Mouse (Mus musculus): ENCODE measurements around the gene Irak4. TPM values are rescaled to one million over a fixed set of nuclear protein-coding genes. Genes with fewer than 3 reads are reported as not detected.

The Irak4 gene
- polyA plus RNA-seq, 1 experiment from 2014 or later = 1.8 TPM

DNA sequence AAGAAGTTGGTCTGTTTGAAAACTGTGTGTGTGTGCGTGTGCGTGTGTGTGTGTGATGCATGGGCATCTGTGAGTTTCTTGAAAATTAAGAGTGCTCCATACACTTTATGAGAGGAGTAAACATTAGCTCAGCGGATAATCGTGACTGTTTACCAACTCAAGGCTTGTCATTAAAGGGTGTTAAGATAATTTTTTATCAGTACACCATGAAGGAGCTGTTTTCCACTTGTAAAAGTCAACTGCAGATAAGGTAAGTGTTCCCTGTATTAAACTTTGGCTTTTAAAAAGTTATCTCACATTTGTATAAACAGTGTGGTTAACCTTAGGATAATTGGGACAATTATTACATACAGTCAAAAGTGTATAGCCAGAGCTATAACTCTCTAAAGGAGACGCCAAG is 11.1 kb upstream of the Irak4 start:
- no peak overlapping the region for H3K9ac ChIP-seq
- WGBS = 88% methylated on average over 5 of the region's 5 CpGs
- H3K9me3 ChIP-seq (replicated peaks) = no peaks in the 10 kb centered on the region
- H3K27ac ChIP-seq = no peak overlapping the region
- no peaks in the 10 kb centered on the region for H3K27me3 ChIP-seq
- H3K36me3 ChIP-seq (ENCODE audit: poor library complexity, severe bottlenecking) = no peaks in the 10 kb centered on the region
- H3K4me2 ChIP-seq = no peak overlapping the region
- no peak overlapping the region for H3K4me3 ChIP-seq
- no peak for ATAC-seq
- H3K4me1 ChIP-seq = no peaks in the 10 kb centered on the region

DNA sequence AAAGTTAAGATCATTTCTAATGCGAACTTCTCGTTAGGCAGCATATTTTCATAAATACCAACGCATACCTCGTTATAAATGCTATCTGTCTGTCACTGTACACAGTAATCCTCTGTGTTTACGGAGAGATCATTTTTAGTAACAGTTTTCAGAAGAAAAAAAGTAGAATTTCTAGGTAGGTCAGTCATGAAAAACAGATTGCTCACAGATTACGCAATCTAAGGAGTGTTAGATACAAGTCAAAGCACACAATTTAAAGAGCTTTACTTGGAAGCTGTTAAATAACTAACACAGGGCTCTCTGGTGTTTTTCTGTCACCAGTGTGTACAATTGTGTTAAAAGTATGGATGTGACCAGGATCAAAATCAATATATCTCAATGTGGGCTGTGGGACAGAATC is 10.5 kb upstream of the Irak4 start:
- 75% methylated on average over 6 of the region's 6 CpGs for WGBS

DNA sequence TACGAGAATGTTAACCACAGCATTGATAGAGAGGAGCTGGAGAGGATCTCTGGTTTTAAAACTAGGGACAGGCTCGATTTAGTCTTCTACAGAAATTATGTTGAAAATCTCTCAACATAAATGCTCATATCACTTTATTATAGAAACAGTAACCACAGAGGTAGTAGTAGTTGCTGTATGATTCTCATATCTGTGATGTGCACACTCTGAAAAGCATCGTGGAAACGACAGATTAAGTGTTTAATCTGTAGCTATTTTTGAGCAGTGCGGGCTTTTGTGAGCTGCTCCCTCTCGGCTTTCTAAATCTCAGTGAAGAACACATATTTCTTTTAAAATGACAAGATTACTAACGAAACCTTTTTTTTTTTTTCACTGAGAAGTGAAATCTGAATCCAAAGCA is 7.9 kb upstream of the Irak4 start:
- no peak overlapping the region for H3K4me2 ChIP-seq
- no peaks in the 10 kb centered on the region for H3K27me3 ChIP-seq
- H3K9me3 ChIP-seq (replicated peaks) = no peaks in the 10 kb centered on the region
- no peak for ATAC-seq
- no peak overlapping the region for H3K9ac ChIP-seq
- WGBS = 92% methylated on average over 7 of the region's 7 CpGs
- no peak overlapping the region for H3K4me3 ChIP-seq
- H3K27ac ChIP-seq = no peak overlapping the region
- no peaks in the 10 kb centered on the region for H3K36me3 ChIP-seq (ENCODE audit: poor library complexity, severe bottlenecking)
- H3K4me1 ChIP-seq = no peaks in the 10 kb centered on the region

More for the DNA sequence above, 10.5 kb upstream of the Irak4 start:
- ATAC-seq = no peak
- H3K9me3 ChIP-seq (replicated peaks) = no peaks in the 10 kb centered on the region
- no peak overlapping the region for H3K4me2 ChIP-seq
- H3K9ac ChIP-seq = no peak overlapping the region
- no peaks in the 10 kb centered on the region for H3K4me1 ChIP-seq
- H3K27me3 ChIP-seq = no peaks in the 10 kb centered on the region
- H3K36me3 ChIP-seq (ENCODE audit: poor library complexity, severe bottlenecking) = no peaks in the 10 kb centered on the region
- no peak overlapping the region for H3K4me3 ChIP-seq
- H3K27ac ChIP-seq = no peak overlapping the region

DNA sequence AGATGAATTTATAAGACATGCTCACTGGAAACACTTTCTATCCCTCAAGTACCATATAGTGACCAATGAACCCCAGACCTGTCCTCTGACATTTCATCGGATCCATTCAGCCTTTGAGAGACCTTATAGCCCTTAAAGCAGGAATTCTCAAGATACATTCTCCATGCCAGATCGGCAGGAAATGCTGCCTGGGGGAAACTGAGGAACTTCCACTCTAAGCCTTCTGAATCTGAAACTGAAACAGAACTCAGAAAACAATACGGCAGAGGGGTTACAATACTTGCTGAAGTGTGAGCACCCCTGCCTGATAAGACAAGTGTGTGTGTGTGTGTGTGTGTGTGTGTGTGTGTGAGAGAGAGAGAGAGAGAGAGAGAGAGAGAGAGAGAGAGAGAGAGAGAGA is 4.1 kb upstream of the Irak4 start:
- WGBS = 91% methylated on average over 3 of the region's 3 CpGs
- peaks cover 7% of the 10 kb centered on the region for H3K4me1 ChIP-seq

DNA sequence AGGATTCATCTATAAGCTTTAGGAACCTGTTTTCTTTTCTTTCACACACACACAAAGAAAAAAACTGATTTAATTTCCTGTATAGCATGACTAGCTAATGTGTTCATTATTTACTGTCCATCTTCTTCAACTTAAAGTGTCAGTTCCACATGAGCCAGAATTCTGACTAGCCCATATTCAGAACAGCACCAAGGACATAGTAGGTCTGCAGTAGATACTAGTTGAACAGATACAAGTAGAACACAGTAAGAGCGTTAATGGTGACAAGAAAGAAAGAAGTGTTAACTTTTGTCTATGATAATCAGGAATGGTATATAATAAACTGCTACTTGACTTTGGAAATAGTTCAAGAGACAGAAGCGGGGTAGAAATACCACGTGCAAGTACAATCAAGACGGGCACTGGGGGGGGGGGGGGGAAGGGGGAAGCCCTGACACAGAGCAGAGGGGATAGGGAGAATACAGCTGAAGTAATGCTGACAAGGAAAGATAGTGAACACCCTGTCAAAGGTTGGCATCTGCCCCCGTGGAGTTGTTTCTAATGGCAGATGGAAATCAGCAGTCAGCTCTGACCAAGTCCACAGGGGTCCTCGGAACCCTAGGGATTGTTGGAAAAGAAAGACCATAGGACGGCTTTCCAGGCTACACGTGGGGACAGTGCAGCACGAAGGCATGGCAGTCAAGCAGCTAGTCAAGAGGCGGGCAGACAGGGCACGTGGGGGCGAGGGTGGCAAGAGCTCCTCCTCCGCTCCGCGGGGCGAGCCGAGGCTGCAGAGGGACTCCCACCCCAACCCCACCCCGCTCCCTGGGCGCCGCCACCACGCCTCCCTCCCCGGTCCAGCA is 655 bp upstream of the Irak4 start:
- Histone ChIP-seq H3K27me3 (no peaks in the 10 kb centered on the region), H3K36me3 (ENCODE audit: poor library complexity, severe bottlenecking) (no peaks in the 10 kb centered on the region), H3K4me3 (peak overlapping the region; percentile 80), H3K27ac (no peak overlapping the region), H3K4me1 (peaks cover 7% of the 10 kb centered on the region), H3K9ac (peak overlapping the region; percentile 73), H3K9me3 (replicated peaks) (no peaks in the 10 kb centered on the region), H3K4me2 (peak overlapping the region; percentile 71)
- WGBS = 9% methylated on average over 21 of the region's 22 CpGs
- ATAC-seq = peak; percentile 92

More for the DNA sequence above, 4.1 kb upstream of the Irak4 start:
- no peak for ATAC-seq
- H3K27ac ChIP-seq = no peak overlapping the region
- no peak overlapping the region for H3K4me3 ChIP-seq
- H3K4me2 ChIP-seq = no peak overlapping the region
- H3K9me3 ChIP-seq (replicated peaks) = no peaks in the 10 kb centered on the region
- H3K36me3 ChIP-seq (ENCODE audit: poor library complexity, severe bottlenecking) = no peaks in the 10 kb centered on the region
- no peaks in the 10 kb centered on the region for H3K27me3 ChIP-seq
- H3K9ac ChIP-seq = no peak overlapping the region

DNA sequence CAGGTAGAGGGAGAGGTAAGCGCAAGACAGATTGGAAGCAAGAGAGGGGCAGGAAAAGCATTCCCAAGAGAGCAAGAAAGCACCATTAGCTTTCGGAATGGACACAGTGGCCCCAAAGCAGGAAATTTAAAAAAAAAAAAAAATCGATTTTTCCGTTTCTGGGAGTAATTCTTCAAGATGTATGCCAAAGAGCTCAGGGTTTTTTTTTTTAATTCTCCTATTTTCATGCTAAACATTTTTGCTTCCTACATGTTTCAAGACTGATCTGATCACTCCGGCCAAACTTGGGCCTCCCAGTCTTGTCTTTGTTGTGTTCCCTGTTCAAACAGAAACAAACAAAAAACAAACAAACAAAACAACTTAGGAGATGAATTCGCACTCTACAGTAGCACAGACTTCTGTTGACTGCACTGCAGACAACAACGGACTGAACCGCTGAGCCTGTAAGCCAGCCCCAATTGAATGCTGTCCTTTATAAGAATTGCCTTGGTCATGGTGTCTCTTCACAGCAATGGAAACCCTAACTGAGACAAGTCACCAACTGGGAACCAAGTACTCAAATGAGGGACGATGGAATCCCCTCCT is 701 bp downstream of the Irak4 start:
- H3K4me3 ChIP-seq = peak overlapping the region; percentile 80
- no peak for ATAC-seq
- no peaks in the 10 kb centered on the region for H3K27me3 ChIP-seq
- H3K27ac ChIP-seq = no peak overlapping the region
- no peaks in the 10 kb centered on the region for H3K9me3 ChIP-seq (replicated peaks)
- peaks cover 7% of the 10 kb centered on the region for H3K4me1 ChIP-seq
- H3K9ac ChIP-seq = peak overlapping the region; percentile 73
- WGBS = 43% methylated on average over 9 of the region's 9 CpGs
- H3K36me3 ChIP-seq (ENCODE audit: poor library complexity, severe bottlenecking) = no peaks in the 10 kb centered on the region
- peak overlapping the region; percentile 71 for H3K4me2 ChIP-seq

DNA sequence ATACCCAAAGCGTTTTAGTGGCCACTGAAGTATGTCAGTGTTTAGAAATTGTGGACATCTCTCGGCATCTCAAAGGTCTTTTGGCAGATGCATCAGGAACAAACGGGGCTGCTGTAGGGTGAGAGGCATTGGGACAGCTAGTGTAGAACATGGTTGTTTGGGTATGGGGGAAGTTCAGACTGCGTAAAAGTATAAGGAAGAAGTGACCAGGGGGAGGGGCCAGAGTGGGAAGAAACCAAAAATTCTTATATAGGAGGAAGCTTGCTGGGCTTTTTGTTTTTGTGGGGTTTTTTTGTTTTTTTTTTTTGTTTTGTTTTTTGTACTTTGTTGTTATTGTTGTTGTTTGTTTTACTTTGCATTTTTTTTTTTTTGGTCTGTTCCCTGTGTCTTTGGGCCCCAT is 1.4 kb downstream of the Irak4 start:
- no peak for ATAC-seq
- Histone ChIP-seq H3K4me1 (peaks cover 7% of the 10 kb centered on the region), H3K9me3 (replicated peaks) (0 out of 2 replicates have a peak, but pooled peaks cover 4% of the 10 kb centered on the region), H3K4me3 (no peak overlapping the region), H3K9ac (no peak overlapping the region), H3K4me2 (no peak overlapping the region), H3K36me3 (ENCODE audit: poor library complexity, severe bottlenecking) (no peaks in the 10 kb centered on the region), H3K27me3 (no peaks in the 10 kb centered on the region), H3K27ac (no peak overlapping the region)
- WGBS = 87% methylated on average over 4 of the region's 4 CpGs

DNA sequence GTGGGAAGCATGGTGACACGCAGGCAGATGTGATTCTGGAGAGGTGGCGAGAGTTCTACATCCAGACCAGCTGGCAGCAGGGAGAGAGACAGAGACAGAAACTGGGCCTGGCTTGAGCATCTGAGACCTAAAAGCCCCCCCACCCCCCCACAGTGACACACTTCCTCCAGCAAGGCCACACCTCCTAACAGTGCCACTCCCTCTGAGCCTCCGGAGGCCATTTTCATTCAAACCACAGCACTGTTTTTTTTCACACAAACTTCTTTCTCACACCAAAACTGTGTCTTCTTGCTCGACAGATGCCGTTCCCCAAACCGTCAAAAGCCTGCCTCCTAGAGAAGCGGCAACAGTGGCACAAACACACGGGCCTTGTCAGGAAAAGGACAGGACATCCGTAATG is 10.1 kb downstream of the Irak4 start:
- H3K9ac ChIP-seq = no peak overlapping the region
- no peaks in the 10 kb centered on the region for H3K27me3 ChIP-seq
- 0 out of 2 replicates have a peak, but pooled peaks cover 6% of the 10 kb centered on the region for H3K9me3 ChIP-seq (replicated peaks)
- 89% methylated on average over 9 of the region's 9 CpGs for WGBS
- H3K36me3 ChIP-seq (ENCODE audit: poor library complexity, severe bottlenecking) = no peaks in the 10 kb centered on the region
- no peak for ATAC-seq
- H3K4me2 ChIP-seq = no peak overlapping the region
- H3K27ac ChIP-seq = no peak overlapping the region
- no peaks in the 10 kb centered on the region for H3K4me1 ChIP-seq
- H3K4me3 ChIP-seq = no peak overlapping the region

DNA sequence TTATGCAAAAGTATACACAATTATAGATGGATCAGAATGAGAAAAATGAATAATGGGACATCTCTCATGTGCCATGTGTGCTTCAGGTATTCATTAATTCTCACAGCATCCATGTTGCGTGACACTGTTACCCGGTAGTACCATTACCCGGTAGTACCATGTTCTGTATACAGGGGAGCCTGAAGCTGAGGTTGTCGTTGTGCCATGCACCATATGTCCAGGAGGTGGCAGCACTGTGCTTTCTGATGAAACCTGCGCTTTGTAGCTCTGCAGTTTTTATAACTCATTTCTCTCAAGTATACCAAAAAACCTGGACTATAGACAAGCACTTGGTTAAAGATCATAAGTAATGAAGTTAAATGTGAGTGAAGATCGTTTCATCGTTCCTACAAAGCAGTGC is 14.0 kb downstream of the Irak4 start:
- H3K27ac ChIP-seq = no peak overlapping the region
- peak; percentile 85 for ATAC-seq
- no peaks in the 10 kb centered on the region for H3K4me1 ChIP-seq
- no peak overlapping the region for H3K9ac ChIP-seq
- H3K9me3 ChIP-seq (replicated peaks) = no peaks in the 10 kb centered on the region
- no peaks in the 10 kb centered on the region for H3K36me3 ChIP-seq (ENCODE audit: poor library complexity, severe bottlenecking)
- H3K27me3 ChIP-seq = no peaks in the 10 kb centered on the region
- H3K4me2 ChIP-seq = no peak overlapping the region
- H3K4me3 ChIP-seq = no peak overlapping the region
- 20% methylated on average over 7 of the region's 7 CpGs for WGBS

DNA sequence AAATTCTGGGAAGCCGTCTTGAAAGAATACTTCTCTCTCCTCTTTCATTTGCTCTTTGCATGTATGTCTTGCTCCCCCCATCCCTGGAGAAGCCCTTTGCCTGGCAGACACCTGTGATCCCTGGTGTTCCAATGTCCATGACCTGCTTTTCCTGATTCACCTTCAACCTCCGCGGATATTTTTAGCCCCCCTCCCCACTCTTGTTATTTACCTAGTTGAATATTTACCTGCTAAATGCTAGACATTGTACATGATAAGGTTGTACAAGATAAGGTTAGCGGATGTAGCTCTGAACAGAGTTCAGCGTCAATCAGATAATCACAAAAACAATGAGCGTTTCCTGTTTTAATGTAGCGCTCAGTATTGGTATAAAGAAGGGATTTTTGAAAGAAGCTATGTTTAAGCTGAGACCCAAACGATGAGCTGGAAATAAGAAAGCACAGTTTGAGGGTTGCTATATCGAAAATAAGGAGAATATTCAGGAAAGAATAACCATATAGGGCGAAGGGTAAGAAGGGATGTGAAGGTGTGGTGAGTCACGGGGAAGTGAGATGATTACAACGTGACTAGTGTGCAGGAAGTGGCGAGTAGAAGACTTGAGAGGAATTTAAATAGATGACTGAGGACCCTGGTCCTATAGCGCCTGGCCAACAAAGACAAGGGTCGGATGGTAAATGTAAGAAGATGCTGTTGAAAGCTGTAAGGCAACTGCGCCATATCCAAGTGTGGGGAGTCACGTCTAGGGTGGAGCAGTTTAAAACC is 15.6 kb downstream of the Irak4 start:
- H3K4me1 ChIP-seq = no peaks in the 10 kb centered on the region
- WGBS = 88% methylated on average over 17 of the region's 17 CpGs
- no peak overlapping the region for H3K4me2 ChIP-seq
- H3K36me3 ChIP-seq (ENCODE audit: poor library complexity, severe bottlenecking) = no peaks in the 10 kb centered on the region
- no peak overlapping the region for H3K27ac ChIP-seq
- no peaks in the 10 kb centered on the region for H3K27me3 ChIP-seq
- no peak overlapping the region for H3K9ac ChIP-seq
- ATAC-seq = no peak
- no peaks in the 10 kb centered on the region for H3K9me3 ChIP-seq (replicated peaks)
- no peak overlapping the region for H3K4me3 ChIP-seq

DNA sequence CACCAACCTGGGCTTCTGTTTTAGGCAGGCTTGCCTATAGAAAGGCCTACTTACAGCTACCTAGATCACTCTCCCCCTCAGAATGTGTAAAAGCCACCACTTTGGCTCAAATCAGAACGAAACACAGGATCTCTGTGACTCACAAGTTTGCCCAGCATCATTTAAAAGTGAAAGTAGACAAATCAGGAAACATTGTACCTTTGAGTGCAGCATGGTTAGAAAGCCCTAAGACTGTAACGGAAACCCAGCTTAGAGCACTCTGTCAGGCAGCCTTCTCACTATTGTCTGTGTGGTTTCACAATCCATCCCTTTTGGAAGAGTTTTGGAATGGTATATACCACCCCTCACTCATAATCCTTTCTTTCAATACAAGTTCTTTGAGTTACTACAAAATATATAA is 21.5 kb downstream of the Irak4 start:
- ATAC-seq = no peak
- Histone ChIP-seq H3K4me2 (no peak overlapping the region), H3K27ac (no peak overlapping the region), H3K4me1 (no peaks in the 10 kb centered on the region), H3K9me3 (replicated peaks) (no peaks in the 10 kb centered on the region), H3K4me3 (no peak overlapping the region), H3K36me3 (ENCODE audit: poor library complexity, severe bottlenecking) (no peaks in the 10 kb centered on the region), H3K9ac (no peak overlapping the region), H3K27me3 (no peaks in the 10 kb centered on the region)
- WGBS = 88% methylated on average over 2 of the region's 2 CpGs

DNA sequence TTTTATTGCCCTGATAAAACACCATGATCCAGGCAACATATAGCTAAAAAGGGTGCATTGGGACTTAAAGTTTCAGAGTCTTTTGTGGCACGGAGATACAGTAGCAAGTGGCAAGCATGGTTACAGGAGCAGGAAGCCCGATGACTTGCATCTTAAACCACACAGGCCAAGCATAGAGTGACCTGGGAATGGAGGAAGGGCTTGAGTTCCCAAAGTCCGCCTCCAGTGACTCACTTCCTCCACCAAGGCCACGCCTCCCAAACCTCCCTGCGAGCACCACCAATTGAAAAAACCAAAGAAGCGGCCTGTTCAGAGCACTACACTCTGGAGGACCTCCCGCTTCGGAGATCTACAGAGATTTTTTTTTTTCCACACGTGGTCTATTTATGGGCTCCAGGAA is 22.4 kb downstream of the Irak4 start:
- no peak overlapping the region for H3K4me3 ChIP-seq
- no peaks in the 10 kb centered on the region for H3K36me3 ChIP-seq (ENCODE audit: poor library complexity, severe bottlenecking)
- WGBS = 89% methylated on average over 9 of the region's 9 CpGs
- H3K9me3 ChIP-seq (replicated peaks) = no peaks in the 10 kb centered on the region
- no peak overlapping the region for H3K27ac ChIP-seq
- H3K4me1 ChIP-seq = no peaks in the 10 kb centered on the region
- no peak overlapping the region for H3K4me2 ChIP-seq
- no peak for ATAC-seq
- H3K27me3 ChIP-seq = no peaks in the 10 kb centered on the region
- no peak overlapping the region for H3K9ac ChIP-seq

Measured in forebrain, embryonic 13.5 days (tissue).